Mouse (Mus musculus) brain, embryonic 14.5 days (tissue): ENCODE data around the gene Asb3.

Experiments used
- CTCF ChIP-seq: fragments of 200-500 bp; IDR thresholded peaks from 2 replicates; pipeline ENCODE4 v1.5.1; 2012; ENCODE audit warnings: inconsistent platforms, mild to moderate bottlenecking, moderate library complexity, borderline replicate concordance; ENCODE audit not compliant: insufficient read depth, insufficient read length; ENCODE audit errors: extremely low read depth
- POLR2A ChIP-seq: fragments of 200-500 bp; IDR thresholded peaks from 2 replicates; pipeline ENCODE4 v1.6.1; 2012; ENCODE audit warnings: mild to moderate bottlenecking, inconsistent platforms, borderline replicate concordance; ENCODE audit not compliant: poor library complexity, insufficient read depth, insufficient read length, severe bottlenecking; ENCODE audit errors: extremely low read depth

- TF ChIP-seq CTCF (no peak), POLR2A (no peak)
These were observed 35.4 kb downstream of the Asb3 start for GRCm38 (mm10) chr11:30920641-30921040.
